Mouse (Mus musculus) liver, postnatal 0 days (tissue): ENCODE measurements around the gene Tmem231.

Experiments
- CTCF ChIP-seq: sonication (generic); IDR thresholded peaks from 2 replicates; pipeline ENCODE4 v1.5.1; 2016; ENCODE audit warnings: antibody characterized with exemption, low read depth
- EP300 ChIP-seq: IDR thresholded peaks from 2 replicates; pipeline ENCODE4 v1.6.1; 2016; ENCODE audit warnings: antibody characterized with exemption, low read depth, mild to moderate bottlenecking

- no peak for TF ChIP-seq CTCF
- TF ChIP-seq EP300 = no peak
Measured at GRCm38 (mm10) chr8:111951317-111951716, 17.6 kb upstream of the Tmem231 start.
